Mouse (Mus musculus) liver, embryonic 14.5 days (tissue): ENCODE data around the gene Nxpe3. TPM values are rescaled to one million over a fixed set of nuclear protein-coding genes. Genes with fewer than 3 reads are reported as not detected.

Experiments used
- ATAC-seq: fragments of 200-750 bp; cut with Nextera tagmentation; 2 replicates; pipeline ENCODE4 v1.8.0; 2017; ENCODE audit warnings: moderate number of reproducible peaks, mild to moderate bottlenecking, moderate library complexity; ENCODE audit not compliant: insufficient read depth
- DNase-seq, 3 experiments: peaks; one replicate each; pipeline ENCODE4 v3.0.0-alpha.2; 2012 to 2013; ENCODE audit warnings: low read depth in 3 of 3, low spot score in 3 of 3
- H3K27ac ChIP-seq: fragments of 300-500 bp; sonication (generic); 2 replicates; pipeline ENCODE4 v1.5.1; 2014; ENCODE audit warnings: moderate library complexity, mild to moderate bottlenecking, control low read depth, inconsistent platforms
- H3K27me3 ChIP-seq: fragments of 300-500 bp; sonication (generic); 2 replicates; pipeline ENCODE4 v1.6.1; 2014; ENCODE audit warnings: mild to moderate bottlenecking, low read length, moderate library complexity; ENCODE audit not compliant: control insufficient read depth, insufficient read depth
- H3K36me3 ChIP-seq: fragments of 300-500 bp; sonication (generic); replicated peaks from 2 replicates; pipeline ENCODE4 v1.6.1; 2014; ENCODE audit warnings: low read depth; ENCODE audit not compliant: control insufficient read depth, insufficient read depth
- H3K4me1 ChIP-seq, 2 experiments: fragments of 200-500 bp in 1 of 2; fragments of 300-500 bp in 1 of 2; sonication (generic) in 1 of 2; replicated peaks; 2 replicates each; pipeline ENCODE4 v1.6.1; 2012 to 2014; ENCODE audit warnings: antibody characterized with exemption in 1 of 2, inconsistent platforms in 1 of 2, low read length in 1 of 2; ENCODE audit not compliant: control insufficient read depth in 2 of 2, insufficient read depth in 2 of 2
- H3K4me2 ChIP-seq: fragments of 300-500 bp; sonication (generic); 2 replicates; pipeline ENCODE4 v1.6.1; 2014; ENCODE audit warnings: low read depth, mild to moderate bottlenecking, control low read depth, moderate library complexity
- H3K4me3 ChIP-seq, 2 experiments: fragments of 200-500 bp in 1 of 2; fragments of 300-500 bp in 1 of 2; sonication (generic) in 1 of 2; 2 replicates each; pipeline ENCODE4 v1.5.1; 2012 to 2014; ENCODE audit warnings: low read depth in 2 of 2, low read length in 2 of 2, mild to moderate bottlenecking in 2 of 2, control low read depth in 1 of 2, inconsistent platforms in 1 of 2, moderate library complexity in 1 of 2; ENCODE audit not compliant: insufficient read depth in 1 of 2
- H3K9ac ChIP-seq: fragments of 300-500 bp; sonication (generic); replicated peaks from 2 replicates; pipeline ENCODE4 v1.6.1; 2014; ENCODE audit warnings: mild to moderate bottlenecking, control low read depth, moderate library complexity
- H3K9me3 ChIP-seq: fragments of 300-500 bp; sonication (generic); 2 replicates; pipeline ENCODE4 v1.6.1; 2016; ENCODE audit warnings: low read length, mixed read lengths; ENCODE audit not compliant: control insufficient read depth
- CTCF ChIP-seq: IDR thresholded peaks from 2 replicates; pipeline ENCODE4 v1.5.1; 2016; ENCODE audit warnings: antibody characterized with exemption, low read depth, control low read depth
- EP300 ChIP-seq: IDR thresholded peaks from 2 replicates; pipeline ENCODE4 v1.6.1; 2016; ENCODE audit warnings: antibody characterized with exemption, low read depth
- WGBS: fragments of 180-500 bp; shearing (Covaris S2); extraction: QIAGEN DNeasy Blood & Tissue Kit; methylation state at CpG from one replicate; pipeline ENCODE4 v1.1.7; 2014; ENCODE audit not compliant: insufficient replicate concordance; 5-methylcytosine and 5-hydroxymethylcytosine counted together
- polyA plus RNA-seq, 2 experiments: library from polyadenylated mRNA; depleted of rRNA in 1 of 2; stranded (reverse) in 1 of 2; unstranded in 1 of 2; fragments of >200 nt; fragmentation: Nextera tagmentation in 1 of 2; extraction: Ambion mirVana in 1 of 2; gene quantifications; 2 replicates each; pipeline versions ENCODE4 v1.2.1 to v1.2.3; 2012 to 2014

Gene Nxpe3
- polyA plus RNA-seq, 2 experiments, result 0.33 to 0.83 TPM

DNA sequence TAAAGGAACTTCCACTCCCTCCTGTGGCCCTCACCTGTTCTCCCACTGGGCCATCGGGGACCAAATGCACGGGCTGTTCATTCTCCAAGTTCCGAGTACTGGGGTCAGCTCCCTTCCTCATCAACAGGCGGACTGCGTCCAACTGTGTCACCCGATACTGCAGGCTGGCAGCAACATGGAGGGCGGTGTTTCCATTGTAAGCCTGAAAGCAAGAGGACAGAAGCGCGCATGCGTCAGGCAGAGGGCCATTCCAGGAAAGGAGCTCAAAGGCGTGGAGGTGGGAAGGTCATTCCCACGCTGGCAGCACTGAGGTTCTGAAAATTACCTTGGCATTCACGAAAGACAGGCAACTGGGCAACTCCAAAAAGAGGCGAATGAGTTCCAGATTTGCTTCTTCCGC lies 81.2 kb downstream of the Nxpe3 start:
- no peak overlapping the region for H3K27ac ChIP-seq
- DNase-seq, result no peak
- peaks cover 5% of the 10 kb centered on the region for H3K36me3 ChIP-seq
- no peak overlapping the region for H3K4me2 ChIP-seq
- TF ChIP-seq EP300, result no peak
- H3K4me3 ChIP-seq, result no peak overlapping the region
- H3K27me3 ChIP-seq, result no peaks in the 10 kb centered on the region
- H3K9me3 ChIP-seq, result no peaks in the 10 kb centered on the region
- ATAC-seq, result no peak
- WGBS, result 84% methylated on average over 15 of the region's 15 CpGs
- no peaks in the 10 kb centered on the region for H3K4me1 ChIP-seq
- H3K9ac ChIP-seq, result no peak overlapping the region

- Histone ChIP-seq H3K27me3 (no peaks in the 10 kb centered on the region), H3K27ac (no peak overlapping the region), H3K4me2 (no peak overlapping the region), H3K4me3 (no peak overlapping the region), H3K9ac (no peak overlapping the region), H3K36me3 (peaks cover 3% of the 10 kb centered on the region; the same call in 1 of the 2 replicates), H3K4me1 (no peaks in the 10 kb centered on the region; a peak in 1 of 4 replicates), H3K9me3 (no peaks in the 10 kb centered on the region)
- no peak for ATAC-seq
- TF ChIP-seq EP300 (no peak), CTCF (no peak)
- DNase-seq, result no peak
- 26% methylated on average over 6 of the region's 6 CpGs for WGBS
These were observed 83.3 kb downstream of the Nxpe3 start for GRCm38 (mm10) chr16:55811792-55812191.

DNA sequence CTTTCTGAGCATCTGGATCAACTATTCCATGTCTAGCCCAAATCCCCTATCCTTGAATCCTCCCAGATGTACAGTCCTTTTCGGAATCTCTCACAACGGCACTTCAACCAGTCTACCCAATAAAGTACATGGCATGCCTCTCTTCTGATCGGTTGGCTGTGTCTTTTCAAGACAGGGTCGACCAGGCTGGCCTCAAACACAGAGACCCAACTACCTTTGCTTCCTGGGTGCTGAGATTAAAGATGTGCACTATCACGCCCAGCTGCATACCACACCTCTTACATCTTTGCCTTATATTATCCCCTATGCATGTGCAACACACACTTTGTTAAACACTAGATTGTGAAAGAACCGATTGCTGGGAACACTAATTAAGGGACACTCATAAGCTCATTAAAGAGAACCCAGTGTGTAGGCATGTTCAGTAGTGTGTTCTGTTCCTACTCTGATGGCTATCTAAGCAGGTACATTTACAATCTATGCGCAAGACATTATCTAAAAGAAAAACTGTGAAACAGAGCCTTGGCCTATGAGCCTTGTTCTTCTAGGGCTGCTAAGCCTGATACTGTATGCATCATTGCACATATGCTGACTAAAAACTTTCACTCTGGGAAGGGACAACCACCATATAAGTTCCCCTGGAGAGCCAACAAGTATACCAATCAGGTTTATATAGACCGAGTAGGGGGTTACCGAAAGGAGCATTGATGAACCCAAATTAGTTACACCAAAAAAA lies 85.1 kb downstream of the Nxpe3 start:
- Histone ChIP-seq H3K27me3 (no peaks in the 10 kb centered on the region), H3K4me3 (no peak overlapping the region), H3K27ac (no peak overlapping the region), H3K36me3 (no peaks in the 10 kb centered on the region; the same call in 1 of the 2 replicates), H3K9me3 (no peaks in the 10 kb centered on the region), H3K4me2 (no peak overlapping the region), H3K4me1 (no peaks in the 10 kb centered on the region; a peak in 1 of 4 replicates), H3K9ac (no peak overlapping the region)
- DNase-seq (no peak), ATAC-seq (no peak)
- TF ChIP-seq EP300 (no peak), CTCF (no peak)
- 72% methylated on average over 9 of the region's 9 CpGs for WGBS

DNA sequence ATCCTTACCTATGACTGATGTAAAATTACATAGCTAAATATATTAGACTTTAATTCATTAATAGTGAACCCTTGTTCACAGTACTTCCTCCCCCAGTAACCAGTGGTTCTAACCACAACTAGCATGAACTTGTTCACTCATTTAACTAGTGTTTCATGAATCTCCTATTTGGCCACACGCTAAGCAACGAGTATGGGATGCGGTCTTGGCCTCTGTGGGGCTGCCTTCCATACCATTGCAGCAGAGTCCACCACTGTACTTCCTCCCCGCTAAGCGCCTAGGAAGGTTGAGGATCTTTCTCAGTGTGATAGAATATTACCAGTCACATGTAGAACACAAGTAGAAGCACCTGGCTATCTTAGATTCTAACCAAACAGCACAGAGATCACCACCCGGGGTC lies 85.7 kb downstream of the Nxpe3 start:
- no peak for TF ChIP-seq EP300
- no peak for TF ChIP-seq CTCF
- Histone ChIP-seq H3K4me1 (no peaks in the 10 kb centered on the region; a peak in 1 of 4 replicates), H3K36me3 (no peaks in the 10 kb centered on the region; the same call in 1 of the 2 replicates), H3K27ac (no peak overlapping the region), H3K9ac (no peak overlapping the region), H3K9me3 (no peaks in the 10 kb centered on the region), H3K4me2 (no peak overlapping the region), H3K4me3 (no peak overlapping the region), H3K27me3 (no peaks in the 10 kb centered on the region)
- no peak for ATAC-seq
- DNase-seq, result no peak
- 73% methylated on average over 6 of the region's 6 CpGs for WGBS

DNA sequence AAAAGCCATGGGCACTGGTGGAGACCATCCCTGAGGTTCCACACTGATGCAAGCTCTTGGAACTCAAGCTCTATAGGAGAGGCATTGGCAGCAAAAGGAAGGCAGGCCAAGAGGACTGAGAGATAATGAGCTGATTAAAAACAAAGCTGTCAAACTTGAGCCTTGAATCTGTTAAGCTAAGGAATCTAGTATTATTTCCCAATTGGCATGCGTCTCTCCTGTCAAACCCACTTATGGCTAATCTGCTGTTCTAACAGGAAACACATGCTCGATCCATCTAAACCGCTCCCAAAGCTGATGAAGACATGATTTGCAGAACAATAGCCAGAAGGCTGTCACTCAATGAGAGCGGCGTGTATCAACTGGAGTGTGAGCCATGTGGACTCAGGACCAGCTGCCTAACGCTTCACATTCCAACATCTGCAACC lies 87.6 kb downstream of the Nxpe3 start:
- no peaks in the 10 kb centered on the region for H3K27me3 ChIP-seq
- H3K9ac ChIP-seq, result no peak overlapping the region
- H3K9me3 ChIP-seq, result no peaks in the 10 kb centered on the region
- H3K4me1 ChIP-seq, result no peaks in the 10 kb centered on the region; a peak in 1 of 4 replicates
- H3K27ac ChIP-seq, result no peak overlapping the region
- no peak overlapping the region for H3K4me2 ChIP-seq
- no peaks in the 10 kb centered on the region for H3K36me3 ChIP-seq
- no peak for DNase-seq
- WGBS, result 23% methylated on average over 6 of the region's 6 CpGs
- ATAC-seq, result no peak
- TF ChIP-seq EP300 (no peak), CTCF (no peak)
- no peak overlapping the region for H3K4me3 ChIP-seq
